Mouse (Mus musculus): ENCODE data around the gene Zfp57. TPM values are rescaled to one million over a fixed set of nuclear protein-coding genes. Genes with fewer than 3 reads are reported as not detected.
A peak's percentile ranks its signal among the peaks of the same experiment; 100 is the strongest.

The Zfp57 gene
- polyA plus RNA-seq, 1 experiment from 2014 or later = 135 TPM

- Histone ChIP-seq H3K36me3 (ENCODE audit: control insufficient read depth, insufficient read depth, low read length) (no peaks in the 10 kb centered on the region; the same call in 1 of the 2 replicates), H3K4me3 (ENCODE audit: low read depth, low read length) (peak overlapping the region; percentile 91), H3K9me3 (ENCODE audit: control insufficient read depth, low read length) (no peaks in the 10 kb centered on the region), H3K27ac (ENCODE audit: low read depth, low read length) (peak overlapping the region; percentile 89), H3K9ac (ENCODE audit: low read length) (peak overlapping the region; percentile 95), H3K27me3 (ENCODE audit: control insufficient read depth, insufficient read depth, low read length) (peaks cover 9% of the 10 kb centered on the region; the same call in 1 of the 2 replicates), H3K4me2 (ENCODE audit: low read depth) (peak overlapping the region; percentile 94), H3K4me1 (ENCODE audit: control insufficient read depth, insufficient read depth, low read length) (peaks cover 15% of the 10 kb centered on the region)
- WGBS = under 1% methylated on average over 29 of the region's 58 CpGs
- DNase-seq (ENCODE audit: low spot score) (peak; percentile 77), ATAC-seq (ENCODE audit: insufficient read depth, low FRiP score, low TSS enrichment) (peak; percentile 49)
Measured at GRCm38 (mm10) chr17:37046312-37047112, 45.5 kb downstream of the Zfp57 start.

- no peak overlapping the region for H3K9ac ChIP-seq (ENCODE audit: low read length)
- DNase-seq (ENCODE audit: low spot score) = no peak
- H3K4me3 ChIP-seq (ENCODE audit: low read depth, low read length) = peak overlapping the region; percentile 91
- peak overlapping the region; percentile 94 for H3K4me2 ChIP-seq (ENCODE audit: low read depth)
- no peak overlapping the region for H3K27ac ChIP-seq (ENCODE audit: low read depth, low read length)
- 17% methylated on average over 19 of the region's 19 CpGs for WGBS
- H3K4me1 ChIP-seq (ENCODE audit: control insufficient read depth, insufficient read depth, low read length) = peaks cover 15% of the 10 kb centered on the region
- no peaks in the 10 kb centered on the region for H3K9me3 ChIP-seq (ENCODE audit: control insufficient read depth, low read length)
- peaks cover 9% of the 10 kb centered on the region; the same call in 1 of the 2 replicates for H3K27me3 ChIP-seq (ENCODE audit: control insufficient read depth, insufficient read depth, low read length)
- no peak for ATAC-seq (ENCODE audit: insufficient read depth, low FRiP score, low TSS enrichment)
- no peaks in the 10 kb centered on the region; the same call in 1 of the 2 replicates for H3K36me3 ChIP-seq (ENCODE audit: control insufficient read depth, insufficient read depth, low read length)
Measured at GRCm38 (mm10) chr17:37047332-37047976, 46.5 kb downstream of the Zfp57 start.

GRCm38 (mm10) chr17:37047981-37048380, 47.0 kb downstream of the Zfp57 start:
- Histone ChIP-seq H3K36me3 (ENCODE audit: control insufficient read depth, insufficient read depth, low read length) (no peaks in the 10 kb centered on the region; the same call in 1 of the 2 replicates), H3K27ac (ENCODE audit: low read depth, low read length) (no peak overlapping the region), H3K9ac (ENCODE audit: low read length) (no peak overlapping the region), H3K4me3 (ENCODE audit: low read depth, low read length) (no peak overlapping the region; the same call in 1 of the 2 replicates), H3K4me2 (ENCODE audit: low read depth) (0 out of 2 replicates have a peak overlapping the region, but pooled peaks have one; percentile 24), H3K9me3 (ENCODE audit: control insufficient read depth, low read length) (no peaks in the 10 kb centered on the region), H3K27me3 (ENCODE audit: control insufficient read depth, insufficient read depth, low read length) (peaks cover 9% of the 10 kb centered on the region; the same call in 1 of the 2 replicates), H3K4me1 (ENCODE audit: control insufficient read depth, insufficient read depth, low read length) (peaks cover 15% of the 10 kb centered on the region)
- no peak for ATAC-seq (ENCODE audit: insufficient read depth, low FRiP score, low TSS enrichment)
- 44% methylated on average over 3 of the region's 3 CpGs for WGBS
- no peak for DNase-seq (ENCODE audit: low spot score)

- H3K4me3 ChIP-seq (ENCODE audit: low read depth, low read length) = no peak overlapping the region
- peaks cover 15% of the 10 kb centered on the region for H3K4me1 ChIP-seq (ENCODE audit: control insufficient read depth, insufficient read depth, low read length)
- H3K36me3 ChIP-seq (ENCODE audit: control insufficient read depth, insufficient read depth, low read length) = no peaks in the 10 kb centered on the region; the same call in 1 of the 2 replicates
- 0 out of 2 replicates have a peak overlapping the region, but pooled peaks have one; percentile 24 for H3K4me2 ChIP-seq (ENCODE audit: low read depth)
- peaks cover 9% of the 10 kb centered on the region; the same call in 1 of the 2 replicates for H3K27me3 ChIP-seq (ENCODE audit: control insufficient read depth, insufficient read depth, low read length)
- ATAC-seq (ENCODE audit: insufficient read depth, low FRiP score, low TSS enrichment) = no peak
- H3K9ac ChIP-seq (ENCODE audit: low read length) = no peak overlapping the region
- no peak for DNase-seq (ENCODE audit: low spot score)
- WGBS = 71% methylated on average over 7 of the region's 7 CpGs
- H3K27ac ChIP-seq (ENCODE audit: low read depth, low read length) = no peak overlapping the region
- no peaks in the 10 kb centered on the region for H3K9me3 ChIP-seq (ENCODE audit: control insufficient read depth, low read length)
Measured at GRCm38 (mm10) chr17:37048383-37048782, 47.4 kb downstream of the Zfp57 start.

- H3K27ac ChIP-seq (ENCODE audit: low read depth, low read length) = no peak overlapping the region
- peak; percentile 82 for DNase-seq (ENCODE audit: low spot score)
- under 1% methylated on average over 39 of the region's 39 CpGs for WGBS
- peaks cover 9% of the 10 kb centered on the region; the same call in 1 of the 2 replicates for H3K27me3 ChIP-seq (ENCODE audit: control insufficient read depth, insufficient read depth, low read length)
- H3K9ac ChIP-seq (ENCODE audit: low read length) = peak overlapping the region; percentile 79
- ATAC-seq (ENCODE audit: insufficient read depth, low FRiP score, low TSS enrichment) = peak; percentile 24
- no peaks in the 10 kb centered on the region for H3K9me3 ChIP-seq (ENCODE audit: control insufficient read depth, low read length)
- H3K4me1 ChIP-seq (ENCODE audit: control insufficient read depth, insufficient read depth, low read length) = peaks cover 15% of the 10 kb centered on the region
- H3K36me3 ChIP-seq (ENCODE audit: control insufficient read depth, insufficient read depth, low read length) = peaks cover 3% of the 10 kb centered on the region
- peak overlapping the region; percentile 96 for H3K4me2 ChIP-seq (ENCODE audit: low read depth)
- peak overlapping the region; percentile 73 for H3K4me3 ChIP-seq (ENCODE audit: low read depth, low read length)
Measured at GRCm38 (mm10) chr17:37049570-37050310, 48.8 kb downstream of the Zfp57 start.

- H3K4me1 ChIP-seq (ENCODE audit: control insufficient read depth, insufficient read depth, low read length) = peaks cover 15% of the 10 kb centered on the region
- peaks cover 3% of the 10 kb centered on the region for H3K36me3 ChIP-seq (ENCODE audit: control insufficient read depth, insufficient read depth, low read length)
- no peak overlapping the region for H3K27ac ChIP-seq (ENCODE audit: low read depth, low read length)
- H3K27me3 ChIP-seq (ENCODE audit: control insufficient read depth, insufficient read depth, low read length) = peaks cover 9% of the 10 kb centered on the region; the same call in 1 of the 2 replicates
- H3K9ac ChIP-seq (ENCODE audit: low read length) = peak overlapping the region; percentile 79
- ATAC-seq (ENCODE audit: insufficient read depth, low FRiP score, low TSS enrichment) = peak; percentile 67
- peak; percentile 91 for DNase-seq (ENCODE audit: low spot score)
- 0% methylated on average over 18 of the region's 22 CpGs for WGBS
- H3K4me3 ChIP-seq (ENCODE audit: low read depth, low read length) = peak overlapping the region; percentile 73
- H3K4me2 ChIP-seq (ENCODE audit: low read depth) = peak overlapping the region; percentile 96
- no peaks in the 10 kb centered on the region for H3K9me3 ChIP-seq (ENCODE audit: control insufficient read depth, low read length)
Measured at GRCm38 (mm10) chr17:37050399-37050798, 49.4 kb downstream of the Zfp57 start.

- Histone ChIP-seq H3K4me1 (ENCODE audit: control insufficient read depth, insufficient read depth, low read length) (peaks cover 15% of the 10 kb centered on the region), H3K9me3 (ENCODE audit: control insufficient read depth, low read length) (no peaks in the 10 kb centered on the region), H3K27ac (ENCODE audit: low read depth, low read length) (no peak overlapping the region), H3K27me3 (ENCODE audit: control insufficient read depth, insufficient read depth, low read length) (peaks cover 9% of the 10 kb centered on the region; the same call in 1 of the 2 replicates), H3K4me2 (ENCODE audit: low read depth) (peak overlapping the region; percentile 96), H3K9ac (ENCODE audit: low read length) (peak overlapping the region; percentile 79), H3K4me3 (ENCODE audit: low read depth, low read length) (peak overlapping the region; percentile 73), H3K36me3 (ENCODE audit: control insufficient read depth, insufficient read depth, low read length) (peaks cover 3% of the 10 kb centered on the region)
- WGBS = 1% methylated on average over 27 of the region's 27 CpGs
- DNase-seq (ENCODE audit: low spot score) (peak; percentile 40), ATAC-seq (ENCODE audit: insufficient read depth, low FRiP score, low TSS enrichment) (peak; percentile 1; the same call in 1 of the 2 replicates)
Measured at GRCm38 (mm10) chr17:37050876-37051275, 49.9 kb downstream of the Zfp57 start.

GRCm38 (mm10) chr17:37051745-37052144, 50.8 kb downstream of the Zfp57 start:
- Histone ChIP-seq H3K36me3 (ENCODE audit: control insufficient read depth, insufficient read depth, low read length) (peaks cover 6% of the 10 kb centered on the region), H3K4me2 (ENCODE audit: low read depth) (no peak overlapping the region), H3K27me3 (ENCODE audit: control insufficient read depth, insufficient read depth, low read length) (peaks cover 9% of the 10 kb centered on the region; the same call in 1 of the 2 replicates), H3K9ac (ENCODE audit: low read length) (no peak overlapping the region), H3K4me1 (ENCODE audit: control insufficient read depth, insufficient read depth, low read length) (peaks cover 15% of the 10 kb centered on the region), H3K4me3 (ENCODE audit: low read depth, low read length) (no peak overlapping the region; the same call in 1 of the 2 replicates), H3K27ac (ENCODE audit: low read depth, low read length) (no peak overlapping the region), H3K9me3 (ENCODE audit: control insufficient read depth, low read length) (no peaks in the 10 kb centered on the region)
- ATAC-seq (ENCODE audit: insufficient read depth, low FRiP score, low TSS enrichment) (no peak), DNase-seq (ENCODE audit: low spot score) (no peak)
- WGBS = 64% methylated on average over 4 of the region's 4 CpGs

Measured in neural tube, embryonic 11.5 days (tissue).